Mouse (Mus musculus) ovary, postnatal 36 days (tissue): ENCODE measurements at regions not wholly inside any gene's neighbourhood (a gene's known extent, or its start where the extent isn't known, plus 50 kb on each side); places are given as distances from the start of the nearest gene placed in this dataset.
A peak's percentile ranks its signal among the peaks of the same experiment; 100 is the strongest.

Experiments used
- DNase-seq: peaks from one replicate; pipeline ENCODE4 v3.0.0; 2022; ENCODE audit warnings: low spot score, mixed read lengths

DNA sequence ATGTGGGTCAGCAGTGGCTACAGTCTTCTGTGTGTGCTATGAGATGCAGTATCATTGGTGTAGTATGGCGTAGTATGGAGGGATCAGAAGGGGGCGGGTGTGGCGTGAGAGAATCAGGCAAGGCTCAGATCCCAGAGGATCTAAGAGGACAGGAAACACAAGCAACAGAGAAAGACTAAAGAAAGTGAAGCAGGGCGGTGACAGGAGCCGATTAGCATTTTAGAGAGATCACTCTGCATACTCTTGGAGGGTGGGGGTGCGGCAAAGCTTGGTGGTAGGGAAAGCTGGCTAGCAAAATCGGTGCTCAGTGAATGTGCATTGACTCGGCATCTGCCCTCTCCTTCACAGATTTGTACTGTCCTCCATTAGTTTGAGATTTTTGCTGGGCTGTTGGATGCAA, 93.1 kb upstream of the Mphosph6 start:
- no peak for DNase-seq

DNA sequence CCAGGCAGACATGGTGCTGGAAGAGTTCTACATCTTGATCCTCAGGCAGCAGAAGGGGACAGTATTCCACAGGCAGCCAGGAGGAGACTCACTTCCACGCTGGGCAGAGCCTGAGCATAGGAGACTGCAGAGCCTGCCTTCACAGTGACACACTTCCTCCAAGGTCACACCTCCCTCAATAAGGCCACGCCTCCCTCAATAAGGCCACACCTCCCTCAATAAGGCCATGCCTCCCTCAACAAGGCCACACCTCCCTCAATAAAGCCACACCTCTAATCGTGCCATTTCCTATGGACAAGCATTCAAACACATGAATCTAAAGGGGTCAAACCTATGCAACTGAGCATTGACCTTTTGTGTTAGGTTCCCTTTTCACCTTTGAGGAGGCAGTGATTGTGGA, 88.5 kb upstream of the Mphosph6 start:
- no peak for DNase-seq

DNA sequence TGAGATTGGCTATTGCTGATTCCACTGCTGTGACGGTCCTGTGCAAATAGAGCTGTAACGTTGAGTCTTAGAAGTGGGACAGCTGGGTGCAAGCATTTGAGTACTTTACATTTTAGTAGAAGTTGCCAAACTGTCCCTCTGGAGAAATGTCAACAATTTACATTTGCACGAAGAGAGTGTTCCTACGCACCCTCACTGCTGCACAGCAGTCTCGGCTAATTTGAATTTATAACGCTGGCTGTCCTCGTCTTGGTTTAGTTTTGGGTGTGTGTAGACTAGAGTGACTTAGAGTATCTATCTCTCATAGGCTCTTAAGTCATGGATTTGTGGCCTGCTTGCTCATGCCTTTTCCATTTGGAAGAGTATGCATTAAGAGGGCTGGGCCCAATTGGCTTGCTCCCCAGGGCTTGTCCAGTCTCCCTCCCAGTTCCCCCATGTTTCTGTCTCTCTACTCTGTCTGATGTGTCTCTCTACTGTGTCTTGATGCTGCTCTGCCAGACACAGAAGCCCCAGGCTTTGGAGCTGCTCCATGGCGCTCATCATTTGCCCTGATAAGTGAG, 79.8 kb upstream of the Mphosph6 start:
- no peak for DNase-seq

DNA sequence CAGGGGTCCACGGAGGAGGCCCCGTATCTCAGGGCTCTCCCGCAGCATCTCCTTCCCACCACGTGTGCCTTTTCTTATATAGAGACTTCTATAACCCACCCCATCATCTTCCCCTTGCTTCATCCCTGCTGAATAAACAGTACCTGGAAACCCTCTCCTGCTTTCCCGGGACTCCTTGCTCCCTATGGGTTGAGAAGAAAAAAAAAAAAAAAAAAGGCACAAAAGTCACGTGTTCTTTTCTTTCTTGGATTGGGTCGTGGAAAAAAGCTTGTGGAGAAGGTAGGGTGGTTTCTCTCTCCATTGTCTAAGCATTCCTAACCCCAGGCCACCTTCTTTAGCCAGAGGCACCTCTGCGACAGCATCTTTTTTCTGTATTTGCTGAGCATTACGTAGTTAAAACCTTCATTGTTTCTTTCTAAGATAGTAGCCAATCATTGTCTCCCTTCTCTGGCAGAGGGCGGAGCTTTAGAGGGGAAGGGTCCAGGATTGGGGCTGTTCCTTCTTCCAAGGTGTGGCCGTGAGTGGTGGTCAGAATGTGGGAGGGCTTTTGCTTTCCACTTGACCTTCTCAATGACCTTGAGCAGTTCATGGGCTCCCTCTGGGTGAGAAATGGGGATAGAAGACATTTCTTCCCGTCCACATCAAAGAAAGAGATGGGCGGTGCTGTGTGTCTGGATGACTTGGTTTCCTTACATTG, 78.7 kb upstream of the Mphosph6 start:
- no peak for DNase-seq

DNA sequence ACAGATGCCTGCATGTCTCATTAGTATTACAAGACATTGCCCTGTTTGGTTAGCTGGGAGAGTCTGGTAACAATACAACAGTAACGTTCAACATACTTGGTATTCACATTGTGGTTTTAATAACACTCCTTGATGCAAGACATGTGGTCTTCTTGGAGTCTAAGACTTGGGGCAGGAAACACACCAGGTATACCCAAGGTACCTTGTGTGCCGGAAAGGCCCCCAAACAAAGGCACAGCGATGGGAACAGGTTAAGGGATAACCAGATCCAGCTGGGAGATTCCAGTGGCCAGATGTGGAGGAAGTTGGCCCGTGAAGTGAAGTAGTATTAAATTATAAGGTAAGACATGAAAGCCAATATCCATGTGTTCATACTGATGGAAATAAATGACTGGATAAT, 71.9 kb upstream of the Mphosph6 start:
- DNase-seq = no peak

DNA sequence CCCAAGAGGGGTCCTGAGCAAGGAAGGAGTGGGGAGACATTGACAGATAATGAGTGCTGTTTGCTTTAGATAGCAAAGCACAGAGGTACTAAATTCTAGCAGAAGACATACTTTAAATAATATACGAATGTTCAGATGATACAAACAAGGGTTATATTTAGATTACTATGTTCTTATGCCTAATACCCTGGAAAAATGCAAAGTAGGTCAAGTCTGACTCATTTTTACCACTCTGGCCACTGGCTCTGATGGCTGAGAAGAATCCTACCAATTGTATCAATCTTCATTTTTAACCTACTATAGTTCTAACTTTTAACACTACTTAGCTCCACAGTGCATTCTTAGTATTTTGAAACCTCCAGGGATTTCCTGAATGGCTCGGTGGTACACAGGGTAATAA, 65.4 kb upstream of the Mphosph6 start:
- no peak for DNase-seq

DNA sequence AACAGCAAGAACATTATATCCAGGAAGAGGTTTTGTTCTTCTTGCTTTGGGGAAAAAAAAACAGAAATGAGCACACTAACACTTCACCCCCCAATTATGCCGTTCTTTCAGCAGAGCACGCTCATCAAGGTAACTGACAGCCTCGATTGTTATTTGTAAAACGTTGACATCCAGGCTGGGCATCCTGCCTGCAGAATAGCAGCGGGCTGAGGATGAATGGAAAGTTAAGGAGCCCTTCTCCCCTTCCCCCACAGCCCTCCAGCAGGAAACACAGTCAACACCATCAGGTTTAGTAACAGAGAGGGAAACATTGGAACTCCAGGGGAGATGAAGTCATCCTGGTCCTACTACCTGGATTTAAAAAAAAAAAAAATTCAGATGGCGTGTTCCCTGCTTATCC, 63.3 kb upstream of the Mphosph6 start:
- no peak for DNase-seq

DNA sequence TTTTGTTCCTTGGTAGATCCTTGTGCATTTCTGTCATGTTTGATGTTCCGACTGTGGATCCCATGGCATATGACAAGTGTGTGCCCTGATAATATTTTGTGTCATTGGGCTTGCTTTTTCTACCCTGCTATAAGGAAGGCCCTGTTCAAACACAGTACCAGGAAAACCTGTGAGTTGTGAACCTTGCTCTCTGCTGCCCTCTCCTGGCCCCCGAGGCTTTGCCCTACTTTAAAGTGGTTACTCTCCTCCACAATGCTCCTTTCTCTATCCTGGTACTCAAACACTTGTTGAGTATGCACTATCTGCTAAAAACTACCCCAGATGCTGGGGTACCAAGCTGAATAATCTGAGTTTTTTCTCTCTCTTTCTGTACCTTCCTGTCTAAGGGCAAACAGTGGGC, 62.1 kb upstream of the Mphosph6 start:
- peak; percentile 35 for DNase-seq

DNA sequence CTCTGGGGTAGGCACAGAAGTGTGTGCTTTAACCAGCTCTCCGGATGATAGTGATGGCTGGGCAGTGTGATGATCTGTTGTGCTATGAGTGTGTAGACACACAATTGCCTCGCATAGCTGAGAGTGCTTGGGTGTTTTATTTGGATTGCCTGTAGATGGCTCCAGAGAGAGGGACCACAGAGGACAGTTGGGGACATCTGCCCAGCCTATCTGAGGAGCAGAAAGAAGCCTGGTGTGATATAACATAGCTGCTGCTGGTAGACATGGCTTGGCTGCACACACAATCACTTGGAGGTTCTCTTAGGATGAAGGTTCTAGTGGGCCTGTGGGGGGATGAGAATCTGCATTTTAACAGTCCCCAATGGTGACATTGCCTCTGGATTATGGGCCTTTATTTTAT, 60.6 kb upstream of the Mphosph6 start:
- no peak for DNase-seq

DNA sequence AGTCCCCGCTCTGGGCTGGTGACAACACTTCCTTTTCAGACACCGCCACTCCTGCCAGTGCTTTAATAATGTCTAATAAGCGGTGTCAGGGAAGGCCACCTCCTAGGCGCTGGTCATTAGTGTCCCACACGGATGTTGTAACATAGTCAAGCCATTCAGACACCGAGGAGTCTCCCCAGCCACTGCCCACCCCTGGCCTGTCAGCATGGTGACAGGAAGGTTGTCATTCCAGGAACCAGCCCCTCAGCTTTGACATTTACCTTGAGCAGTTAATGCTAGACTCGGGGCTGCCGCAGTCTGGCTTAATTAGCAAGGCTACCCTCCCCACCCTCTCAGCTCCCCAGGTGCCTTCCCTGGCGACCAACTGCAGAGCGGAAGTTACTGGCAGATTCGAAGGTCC, 58.0 kb upstream of the Mphosph6 start:
- no peak for DNase-seq

DNA sequence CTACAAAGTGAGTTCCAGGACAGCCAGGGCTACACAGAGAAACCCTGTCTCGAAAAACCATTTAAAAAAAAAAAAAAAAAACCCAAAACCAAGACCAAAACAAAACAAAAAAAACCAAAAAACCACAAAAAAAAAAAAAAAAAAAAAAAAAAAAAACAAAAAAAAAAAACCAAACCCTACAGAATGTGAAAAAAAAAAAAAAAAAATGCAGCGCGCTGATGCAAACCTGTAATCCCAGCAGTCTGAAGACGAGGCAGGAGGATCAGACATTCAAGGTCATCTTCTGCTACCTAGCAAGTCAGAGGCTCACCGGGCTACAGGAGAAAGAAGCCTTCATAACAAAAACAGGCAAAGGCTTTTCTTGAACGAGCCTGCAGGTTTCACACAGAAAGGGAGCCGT, 57.4 kb upstream of the Mphosph6 start:
- DNase-seq = no peak

DNA sequence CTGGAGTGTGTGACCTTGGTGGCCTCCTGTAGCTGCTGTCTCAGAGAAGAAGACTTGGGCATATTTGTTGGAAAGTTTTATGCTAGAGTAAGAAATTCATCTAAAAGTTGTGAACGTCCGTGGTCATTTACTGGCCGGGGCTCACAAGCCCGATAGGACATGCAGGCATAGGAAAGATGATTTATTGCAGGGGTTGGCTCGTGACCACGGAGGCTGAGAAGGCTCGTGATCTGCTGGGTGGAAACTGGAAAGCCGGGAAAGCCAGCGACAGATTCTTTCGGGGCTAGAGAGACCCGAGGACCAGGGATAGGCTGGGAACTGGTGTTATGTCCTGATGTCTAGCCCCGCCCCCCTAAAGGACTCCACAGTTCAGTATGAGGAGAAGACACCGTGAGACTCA, 54.4 kb upstream of the Mphosph6 start:
- DNase-seq = no peak

DNA sequence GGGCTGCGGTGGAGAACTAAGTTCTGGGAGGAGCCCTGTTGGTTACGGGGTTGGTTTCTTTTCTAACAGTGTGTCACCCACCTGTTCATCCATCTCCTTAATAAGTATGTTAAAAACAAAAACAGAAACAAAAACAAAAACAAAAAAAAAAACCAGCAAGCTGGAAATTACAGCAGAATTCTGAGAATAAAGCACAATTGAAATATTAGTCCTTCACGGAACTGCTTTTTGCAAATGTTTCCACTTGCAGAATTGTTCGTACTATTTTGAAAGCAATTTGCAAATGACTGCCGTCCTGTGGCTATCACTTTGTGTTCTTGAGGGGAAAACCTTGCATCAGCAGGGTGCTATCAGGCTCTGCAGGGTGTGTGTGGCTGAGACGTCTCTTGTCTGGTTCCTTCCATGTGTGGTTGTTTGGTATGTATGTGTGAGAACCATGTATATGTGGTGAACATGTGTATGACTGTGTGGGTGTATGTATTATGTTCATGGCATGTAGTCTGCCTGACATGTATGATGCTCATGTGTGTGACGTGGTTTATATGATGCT, 53.3 kb upstream of the Mphosph6 start:
- no peak for DNase-seq

DNA sequence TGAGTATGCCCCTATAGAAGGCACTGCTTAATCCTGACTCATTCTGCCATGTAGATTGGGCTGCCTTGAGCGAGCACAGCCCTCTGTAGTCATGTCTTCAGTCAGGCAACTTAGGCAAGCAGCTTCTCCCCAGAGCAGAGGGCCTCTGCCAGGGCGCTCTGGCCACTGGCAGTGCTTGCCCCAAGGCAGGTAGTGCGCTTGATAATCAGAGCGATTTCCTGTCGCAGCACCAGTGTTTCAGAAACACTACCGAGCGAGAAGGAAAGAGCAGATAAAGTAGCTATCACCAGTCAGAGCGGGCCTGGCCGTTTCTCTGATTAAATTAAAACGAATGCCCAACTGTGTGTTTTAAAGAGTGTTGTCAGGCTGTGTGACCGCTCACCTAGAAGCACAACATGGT, 52.6 kb upstream of the Mphosph6 start:
- no peak for DNase-seq

DNA sequence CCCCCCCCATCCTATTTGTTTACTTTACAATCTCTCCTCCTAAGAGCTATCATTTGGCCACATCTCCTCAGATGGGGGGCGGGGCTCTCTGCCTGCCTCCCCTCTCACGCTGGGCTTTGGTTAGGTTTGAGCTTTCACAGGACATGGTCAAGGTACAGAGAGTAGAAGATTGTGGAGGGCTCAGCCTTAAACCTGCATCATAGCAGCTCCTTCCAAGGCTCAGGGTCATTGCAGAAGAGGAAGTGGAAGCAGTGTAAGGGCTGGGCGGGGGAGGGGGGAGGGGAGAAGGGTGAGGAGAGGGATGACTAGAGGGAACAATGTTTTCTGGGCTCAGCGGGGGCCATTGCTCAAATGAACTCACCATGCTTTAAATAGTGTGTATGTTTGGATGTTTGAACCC, 51.7 kb upstream of the Mphosph6 start:
- no peak for DNase-seq

DNA sequence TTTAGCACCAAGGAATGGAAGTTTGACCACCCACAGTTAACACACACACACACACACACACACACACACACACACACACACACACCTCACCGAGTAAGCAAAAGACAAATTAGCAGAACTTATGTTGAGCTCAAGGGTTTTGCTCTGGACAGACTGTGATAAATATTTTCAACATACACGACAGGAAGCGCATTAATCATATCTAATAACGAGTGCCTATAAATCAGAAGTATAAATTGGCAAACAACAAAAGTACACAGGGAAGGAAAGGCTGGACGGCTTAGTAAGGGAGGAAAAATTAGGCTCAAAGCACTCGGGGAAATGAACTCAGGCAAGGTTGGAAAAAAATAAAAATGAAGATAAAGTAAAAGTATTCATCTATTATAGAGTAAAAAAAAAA, 50.8 kb upstream of the Mphosph6 start:
- DNase-seq = no peak
